Mouse (Mus musculus) forebrain, embryonic 14.5 days (tissue): ENCODE measurements around the gene Cntrl. TPM values are rescaled to one million over a fixed set of nuclear protein-coding genes. Genes with fewer than 3 reads are reported as not detected.

Source experiments
- ATAC-seq: fragments of 200-750 bp; cut with Nextera tagmentation; 2 replicates; pipeline ENCODE4 v1.8.0; 2017; ENCODE audit warnings: mild to moderate bottlenecking, moderate library complexity
- DNase-seq: peaks from one replicate; pipeline ENCODE4 v3.0.0-alpha.2; 2015; ENCODE audit warnings: low spot score
- H3K27ac ChIP-seq: fragments of 300-500 bp; sonication (generic); 2 replicates; pipeline ENCODE4 v1.5.1; 2014; ENCODE audit warnings: low read depth, mild to moderate bottlenecking, control low read depth, low read length, moderate library complexity
- H3K27me3 ChIP-seq: fragments of 300-500 bp; sonication (generic); replicated peaks from 2 replicates; pipeline ENCODE4 v1.6.1; 2014; ENCODE audit warnings: low read length, control low read depth, mixed read lengths; ENCODE audit not compliant: control insufficient read depth, insufficient read depth
- H3K36me3 ChIP-seq: fragments of 300-500 bp; sonication (generic); 2 replicates; pipeline ENCODE4 v1.6.1; 2014; ENCODE audit warnings: low read length, control low read depth; ENCODE audit not compliant: control insufficient read depth, insufficient read depth
- H3K4me1 ChIP-seq: fragments of 300-500 bp; sonication (generic); 2 replicates; pipeline ENCODE4 v1.6.1; 2014; ENCODE audit warnings: antibody characterized with exemption, low read length, control low read depth; ENCODE audit not compliant: control insufficient read depth, insufficient read depth
- H3K4me2 ChIP-seq: fragments of 300-500 bp; sonication (generic); 2 replicates; pipeline ENCODE4 v1.6.1; 2014; ENCODE audit warnings: mild to moderate bottlenecking, control low read depth, low read length
- H3K4me3 ChIP-seq: fragments of 300-500 bp; sonication (generic); 2 replicates; pipeline ENCODE4 v1.5.1; 2014; ENCODE audit warnings: low read depth, low read length, control low read depth
- H3K9ac ChIP-seq: fragments of 300-500 bp; sonication (generic); 2 replicates; pipeline ENCODE4 v1.6.1; 2014; ENCODE audit warnings: mild to moderate bottlenecking, low read length, control low read depth, moderate library complexity
- H3K9me3 ChIP-seq: fragments of 300-500 bp; sonication (generic); replicated peaks from 2 replicates; pipeline ENCODE4 v1.6.1; 2016; ENCODE audit warnings: low read length, control low read depth, mixed read lengths; ENCODE audit not compliant: control insufficient read depth
- WGBS: fragments of 180-500 bp; shearing (Covaris S2); extraction: QIAGEN DNeasy Blood & Tissue Kit; methylation state at CpG from one replicate; pipeline ENCODE4 v1.1.7; 2014; 5-methylcytosine and 5-hydroxymethylcytosine counted together
- polyA plus RNA-seq: library from polyadenylated mRNA; unstranded; fragments of >200 nt; fragmentation: Nextera tagmentation; extraction: Ambion mirVana; gene quantifications from 2 replicates; pipeline ENCODE4 v1.2.1, GENCODE M21; 2014

Cntrl gene
- polyA plus RNA-seq, 1 experiment from 2014 or later, result 14.9 TPM

- H3K9ac ChIP-seq, result no peak overlapping the region
- no peaks in the 10 kb centered on the region for H3K27me3 ChIP-seq
- DNase-seq (no peak), ATAC-seq (no peak)
- H3K9me3 ChIP-seq, result no peaks in the 10 kb centered on the region
- no peaks in the 10 kb centered on the region for H3K4me1 ChIP-seq
- H3K36me3 ChIP-seq, result peaks cover 84% of the 10 kb centered on the region
- WGBS, result 61% methylated on average over 5 of the region's 5 CpGs
- no peak overlapping the region for H3K27ac ChIP-seq
- no peak overlapping the region for H3K4me2 ChIP-seq
- H3K4me3 ChIP-seq, result no peak overlapping the region
These were observed 50.9 kb downstream of the Cntrl start for GRCm38 (mm10) chr2:35160206-35160605.

GRCm38 (mm10) chr2:35161846-35162488 is 52.7 kb downstream of the Cntrl start:
- WGBS, result 90% methylated on average over 4 of the region's 4 CpGs
- Histone ChIP-seq H3K4me3 (no peak overlapping the region), H3K4me1 (no peaks in the 10 kb centered on the region), H3K4me2 (no peak overlapping the region), H3K27ac (no peak overlapping the region), H3K36me3 (peaks cover 84% of the 10 kb centered on the region), H3K9me3 (no peaks in the 10 kb centered on the region), H3K27me3 (no peaks in the 10 kb centered on the region), H3K9ac (no peak overlapping the region)
- DNase-seq, result no peak
- ATAC-seq, result no peak

- Histone ChIP-seq H3K9ac (no peak overlapping the region), H3K4me3 (no peak overlapping the region), H3K27ac (no peak overlapping the region), H3K9me3 (no peaks in the 10 kb centered on the region), H3K4me2 (no peak overlapping the region), H3K27me3 (no peaks in the 10 kb centered on the region), H3K36me3 (peaks cover 82% of the 10 kb centered on the region), H3K4me1 (no peaks in the 10 kb centered on the region)
- ATAC-seq (no peak), DNase-seq (no peak)
- 92% methylated on average over 5 of the region's 5 CpGs for WGBS
These were observed 54.1 kb downstream of the Cntrl start for GRCm38 (mm10) chr2:35163396-35163795.

- Histone ChIP-seq H3K4me2 (no peak overlapping the region), H3K9ac (no peak overlapping the region), H3K27me3 (no peaks in the 10 kb centered on the region), H3K27ac (no peak overlapping the region), H3K4me1 (no peaks in the 10 kb centered on the region), H3K36me3 (peaks cover 78% of the 10 kb centered on the region), H3K9me3 (no peaks in the 10 kb centered on the region), H3K4me3 (no peak overlapping the region)
- ATAC-seq (no peak), DNase-seq (no peak)
- 95% methylated on average over 13 of the region's 13 CpGs for WGBS
These were observed 56.1 kb downstream of the Cntrl start for GRCm38 (mm10) chr2:35165416-35165815.

GRCm38 (mm10) chr2:35166816-35167215 is 57.5 kb downstream of the Cntrl start:
- no peaks in the 10 kb centered on the region for H3K27me3 ChIP-seq
- no peak overlapping the region for H3K27ac ChIP-seq
- H3K4me2 ChIP-seq, result no peak overlapping the region
- ATAC-seq, result no peak
- no peaks in the 10 kb centered on the region for H3K9me3 ChIP-seq
- no peak for DNase-seq
- no peak overlapping the region for H3K4me3 ChIP-seq
- 91% methylated on average over 5 of the region's 5 CpGs for WGBS
- peaks cover 86% of the 10 kb centered on the region for H3K36me3 ChIP-seq
- no peak overlapping the region for H3K9ac ChIP-seq
- H3K4me1 ChIP-seq, result no peaks in the 10 kb centered on the region

- Histone ChIP-seq H3K4me3 (no peak overlapping the region), H3K4me1 (no peaks in the 10 kb centered on the region), H3K9me3 (no peaks in the 10 kb centered on the region), H3K9ac (no peak overlapping the region), H3K27ac (no peak overlapping the region), H3K36me3 (peaks cover 84% of the 10 kb centered on the region), H3K27me3 (no peaks in the 10 kb centered on the region), H3K4me2 (no peak overlapping the region)
- no peak for ATAC-seq
- 89% methylated on average over 2 of the region's 2 CpGs for WGBS
- no peak for DNase-seq
These were observed 60.2 kb downstream of the Cntrl start for GRCm38 (mm10) chr2:35169452-35169851.

GRCm38 (mm10) chr2:35171341-35171861 is 62.1 kb downstream of the Cntrl start:
- Histone ChIP-seq H3K4me1 (no peaks in the 10 kb centered on the region), H3K4me2 (no peak overlapping the region)

GRCm38 (mm10) chr2:35172246-35172645 is 63.0 kb downstream of the Cntrl start:
- 93% methylated on average over 4 of the region's 4 CpGs for WGBS
- H3K9ac ChIP-seq, result no peak overlapping the region
- no peak for ATAC-seq

More at GRCm38 (mm10) chr2:35171341-35171861, 62.1 kb downstream of the Cntrl start:
- Histone ChIP-seq H3K4me3 (no peak overlapping the region), H3K9ac (no peak overlapping the region), H3K27me3 (no peaks in the 10 kb centered on the region), H3K27ac (no peak overlapping the region), H3K9me3 (no peaks in the 10 kb centered on the region), H3K36me3 (peaks cover 87% of the 10 kb centered on the region)
- WGBS, result 90% methylated on average over 10 of the region's 10 CpGs
- ATAC-seq, result no peak
- no peak for DNase-seq

GRCm38 (mm10) chr2:35173666-35174065 is 64.4 kb downstream of the Cntrl start:
- Histone ChIP-seq H3K36me3 (peaks cover 89% of the 10 kb centered on the region), H3K27ac (no peak overlapping the region)

More at GRCm38 (mm10) chr2:35172246-35172645, 63.0 kb downstream of the Cntrl start:
- H3K27ac ChIP-seq, result no peak overlapping the region
- H3K4me1 ChIP-seq, result no peaks in the 10 kb centered on the region
- no peak for DNase-seq
- H3K9me3 ChIP-seq, result no peaks in the 10 kb centered on the region
- no peaks in the 10 kb centered on the region for H3K27me3 ChIP-seq
- no peak overlapping the region for H3K4me2 ChIP-seq
- no peak overlapping the region for H3K4me3 ChIP-seq
- H3K36me3 ChIP-seq, result peaks cover 88% of the 10 kb centered on the region

More at GRCm38 (mm10) chr2:35173666-35174065, 64.4 kb downstream of the Cntrl start:
- Histone ChIP-seq H3K27me3 (no peaks in the 10 kb centered on the region), H3K9me3 (no peaks in the 10 kb centered on the region), H3K4me1 (no peaks in the 10 kb centered on the region), H3K4me3 (no peak overlapping the region), H3K9ac (no peak overlapping the region), H3K4me2 (no peak overlapping the region)
- ATAC-seq (no peak), DNase-seq (no peak)
- 93% methylated on average over 5 of the region's 5 CpGs for WGBS
